Mouse (Mus musculus) liver, embryonic 14.5 days (tissue): ENCODE measurements around the gene Tfcp2.
"Not testable (repeated sequence)": the region's sequence is repeated elsewhere in the genome, so short reads cannot be mapped to it uniquely, and the experiment has no call there.

Experiments
- CTCF ChIP-seq: IDR thresholded peaks from 2 replicates; pipeline ENCODE4 v1.5.1; 2016; ENCODE audit warnings: antibody characterized with exemption, low read depth, control low read depth
- EP300 ChIP-seq: IDR thresholded peaks from 2 replicates; pipeline ENCODE4 v1.6.1; 2016; ENCODE audit warnings: antibody characterized with exemption, low read depth

DNA sequence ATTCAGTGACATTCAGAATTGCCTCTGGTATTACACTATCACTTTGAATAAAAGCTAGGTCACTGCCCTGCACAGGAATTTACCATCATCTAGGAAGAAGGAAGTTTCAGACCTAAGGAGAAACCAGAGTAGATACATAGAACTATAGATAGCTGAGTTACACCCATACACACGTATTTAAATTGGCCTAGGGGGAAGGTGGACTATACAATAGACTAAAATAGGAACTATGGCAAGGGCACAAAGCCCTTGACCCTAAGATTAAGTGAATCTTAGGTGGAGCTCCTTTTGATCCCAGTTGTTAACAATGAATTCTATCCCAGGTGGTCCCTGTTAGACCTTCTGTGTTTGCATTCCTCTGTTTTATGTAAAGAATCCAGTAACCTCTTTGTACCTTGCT lies 10.8 kb downstream of the Tfcp2 start:
- not testable (repeated sequence) for TF ChIP-seq CTCF, EP300
